Mouse (Mus musculus): ENCODE measurements around the gene Atp6v0b. TPM values are rescaled to one million over a fixed set of nuclear protein-coding genes. Genes with fewer than 3 reads are reported as not detected.
A peak's percentile ranks its signal among the peaks of the same experiment; 100 is the strongest.

The Atp6v0b gene
- polyA plus RNA-seq, 1 experiment from 2014 or later = 150 TPM

DNA sequence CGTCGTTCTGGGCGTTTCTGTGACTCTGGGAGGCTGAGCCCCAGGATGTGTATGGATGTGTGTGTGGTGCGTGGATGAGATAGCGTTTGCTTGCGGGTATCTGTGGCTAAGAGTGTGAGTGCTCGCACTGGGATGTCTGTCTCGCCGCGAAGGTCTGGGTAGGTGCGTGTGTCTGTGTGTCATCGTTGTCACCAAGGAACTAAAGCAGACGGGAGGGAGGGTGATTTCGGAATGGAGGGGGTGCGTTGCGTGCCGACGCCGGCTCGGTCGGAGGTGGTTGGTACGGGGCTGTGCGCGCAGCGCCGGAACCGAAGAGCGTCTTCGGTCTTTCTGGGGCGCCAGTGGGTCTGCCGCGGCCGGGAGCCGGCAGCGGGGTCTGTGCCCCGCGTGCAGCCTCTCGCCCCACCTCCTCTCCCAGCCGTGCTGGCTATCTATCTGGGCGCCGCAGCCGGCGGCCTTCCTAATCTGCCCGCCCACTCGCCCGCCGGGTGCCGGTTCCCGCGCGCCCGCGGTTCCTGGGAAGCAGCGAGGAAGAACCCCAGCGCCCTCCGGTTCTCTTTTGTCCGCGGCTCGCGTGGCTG, 51.5 kb downstream of the Atp6v0b start:
- 0 out of 2 replicates have a peak, but pooled peaks cover 4% of the 10 kb centered on the region for H3K4me1 ChIP-seq (ENCODE audit: insufficient read depth)
- peak overlapping the region; percentile 93 for H3K27ac ChIP-seq (ENCODE audit: low read depth)
- H3K27me3 ChIP-seq (ENCODE audit: insufficient read depth, low read length) = no peaks in the 10 kb centered on the region
- DNase-seq (peak; percentile 46), ATAC-seq (ENCODE audit: insufficient read depth) (peak; percentile 32)
- H3K9me3 ChIP-seq (ENCODE audit: low read depth, low read length) = no peaks in the 10 kb centered on the region
- no peak for TF ChIP-seq CTCF (IDR thresholded peaks at IDR 0.05; ENCODE audit: low read depth)
- WGBS = under 1% methylated on average over 60 of the region's 60 CpGs
- peak overlapping the region; percentile 77 for H3K4me3 ChIP-seq (ENCODE audit: low read depth, low read length)
- H3K4me2 ChIP-seq = peak overlapping the region; percentile 92
- H3K36me3 ChIP-seq (ENCODE audit: insufficient read depth) = no peaks in the 10 kb centered on the region
- peak overlapping the region; percentile 59 for H3K9ac ChIP-seq

GRCm38 (mm10) chr4:117834845-117835530, 52.1 kb downstream of the Atp6v0b start:
- Histone ChIP-seq H3K36me3 (ENCODE audit: insufficient read depth) (no peaks in the 10 kb centered on the region), H3K27ac (ENCODE audit: low read depth) (peak overlapping the region; percentile 93), H3K4me2 (peak overlapping the region; percentile 92), H3K4me1 (ENCODE audit: insufficient read depth) (peaks cover 8% of the 10 kb centered on the region), H3K9me3 (ENCODE audit: low read depth, low read length) (no peaks in the 10 kb centered on the region), H3K4me3 (ENCODE audit: low read depth, low read length) (peak overlapping the region; percentile 77), H3K27me3 (ENCODE audit: insufficient read depth, low read length) (no peaks in the 10 kb centered on the region), H3K9ac (peak overlapping the region; percentile 59)
- TF ChIP-seq CTCF (IDR thresholded peaks at IDR 0.05; ENCODE audit: low read depth) = peak; percentile 29; the same call in 1 of the 2 replicates
- DNase-seq (peak; percentile 92), ATAC-seq (ENCODE audit: insufficient read depth) (peak; percentile 62)
- WGBS = under 1% methylated on average over 36 of the region's 36 CpGs

- H3K27me3 ChIP-seq (ENCODE audit: insufficient read depth, low read length) = no peaks in the 10 kb centered on the region
- peak within 1 kb of the TSS; percentile 77 for H3K4me3 ChIP-seq (ENCODE audit: low read depth, low read length)
- peak within 1 kb of the TSS; percentile 93 for H3K27ac ChIP-seq (ENCODE audit: low read depth)
- ATAC-seq (ENCODE audit: insufficient read depth) (no peak), DNase-seq (no peak)
- H3K4me2 ChIP-seq = peak within 1 kb of the TSS; percentile 92
- no peaks in the 10 kb centered on the region for H3K9me3 ChIP-seq (ENCODE audit: low read depth, low read length)
- peaks cover 12% of the 10 kb centered on the region for H3K4me1 ChIP-seq (ENCODE audit: insufficient read depth)
- TF ChIP-seq CTCF (IDR thresholded peaks at IDR 0.05; ENCODE audit: low read depth) = no peak; the same call in 1 of the 2 replicates
- no peaks in the 10 kb centered on the region for H3K36me3 ChIP-seq (ENCODE audit: insufficient read depth)
- 26% methylated on average over 3 of the region's 3 CpGs for WGBS
- H3K9ac ChIP-seq = peak within 1 kb of the TSS; percentile 59
These were observed 52.7 kb downstream of the Atp6v0b start, which contains the start of gene Slc6a9 for GRCm38 (mm10) chr4:117834457-117834844. Gene Slc6a9 (plus strand): TSS chr4:117834506.

Other genes with a start within 250 kb of the Atp6v0b start
- gene Dmap1, start 205.1 kb downstream of the Atp6v0b start, polyA plus RNA-seq (2014; fragmentation: Nextera tagmentation; extraction: Ambion mirVana) = 64.5 and 65.4 TPM in 2 replicates
- gene Gm12845, start 162.9 kb downstream of the Atp6v0b start, polyA plus RNA-seq (2014; fragmentation: Nextera tagmentation; extraction: Ambion mirVana) = not detected in 2 replicates
- not detected in 2 replicates for gene Klf17, start 121.7 kb downstream of the Atp6v0b start, polyA plus RNA-seq (2014; fragmentation: Nextera tagmentation; extraction: Ambion mirVana)
- 7.2 and 9.7 TPM in 2 replicates for gene Slc6a9, start 52.8 kb downstream of the Atp6v0b start, polyA plus RNA-seq (2014; fragmentation: Nextera tagmentation; extraction: Ambion mirVana)
- 1.0 and 1.3 TPM in 2 replicates for gene Ccdc24, start 14.8 kb downstream of the Atp6v0b start, polyA plus RNA-seq (2014; fragmentation: Nextera tagmentation; extraction: Ambion mirVana)
- 27.6 and 31.8 TPM in 2 replicates for gene B4galt2, start 3.8 kb downstream of the Atp6v0b start, polyA plus RNA-seq (2014; fragmentation: Nextera tagmentation; extraction: Ambion mirVana)
- 21.4 and 21.7 TPM in 2 replicates for gene Dph2, start 4.7 kb upstream of the Atp6v0b start, polyA plus RNA-seq (2014; fragmentation: Nextera tagmentation; extraction: Ambion mirVana)
- 39.2 and 44.2 TPM in 2 replicates for gene Ipo13, start 27.7 kb upstream of the Atp6v0b start, polyA plus RNA-seq (2014; fragmentation: Nextera tagmentation; extraction: Ambion mirVana)
- gene Artn, start 42.4 kb upstream of the Atp6v0b start, polyA plus RNA-seq (2014; fragmentation: Nextera tagmentation; extraction: Ambion mirVana) = 2.5 and 3.3 TPM in 2 replicates
- 4.2 and 6.3 TPM in 2 replicates for gene St3gal3, start 247.6 kb upstream of the Atp6v0b start, polyA plus RNA-seq (2014; fragmentation: Nextera tagmentation; extraction: Ambion mirVana)

All from lung, embryonic 14.5 days (tissue).